Mouse (Mus musculus) liver, embryonic 12.5 days (tissue): Measurements from ENCODE around the gene Olfr1360. TPM values are rescaled to one million over a fixed set of nuclear protein-coding genes. Genes with fewer than 3 reads are reported as not detected.
A peak's percentile ranks its signal among the peaks of the same experiment; 100 is the strongest.

ENCODE experiments used
- ATAC-seq: fragments of 200-750 bp; cut with Nextera tagmentation; 2 replicates; pipeline ENCODE4 v1.8.0; 2017; ENCODE audit warnings: moderate number of reproducible peaks, mild to moderate bottlenecking, moderate library complexity
- H3K27ac ChIP-seq: fragments of 300-500 bp; sonication (generic); 2 replicates; pipeline ENCODE4 v1.5.1; 2016; ENCODE audit warnings: mild to moderate bottlenecking
- H3K27me3 ChIP-seq: fragments of 300-500 bp; sonication (generic); replicated peaks from 2 replicates; pipeline ENCODE4 v1.6.1; 2016; ENCODE audit warnings: mild to moderate bottlenecking, moderate library complexity
- H3K36me3 ChIP-seq: fragments of 300-500 bp; sonication (generic); 2 replicates; pipeline ENCODE4 v1.6.1; 2016; ENCODE audit warnings: mild to moderate bottlenecking, moderate library complexity
- H3K4me1 ChIP-seq: fragments of 300-500 bp; sonication (generic); 2 replicates; pipeline ENCODE4 v1.6.1; 2016
- H3K4me2 ChIP-seq: fragments of 300-500 bp; sonication (generic); 2 replicates; pipeline ENCODE4 v1.6.1; 2016; ENCODE audit warnings: mild to moderate bottlenecking, moderate library complexity
- H3K4me3 ChIP-seq: fragments of 300-500 bp; sonication (generic); 2 replicates; pipeline ENCODE4 v1.5.1; 2016; ENCODE audit warnings: mild to moderate bottlenecking, moderate library complexity
- H3K9ac ChIP-seq: fragments of 300-500 bp; sonication (generic); 2 replicates; pipeline ENCODE4 v1.6.1; 2016; ENCODE audit warnings: mild to moderate bottlenecking, moderate library complexity
- H3K9me3 ChIP-seq: fragments of 300-500 bp; sonication (generic); replicated peaks from 2 replicates; pipeline ENCODE4 v1.6.1; 2016; ENCODE audit warnings: mild to moderate bottlenecking, moderate library complexity
- WGBS: fragments of 180-500 bp; shearing (Covaris S2); methylation state at CpG from one replicate; pipeline ENCODE4 v1.1.7; 2016; ENCODE audit not compliant: insufficient replicate concordance; 5-methylcytosine and 5-hydroxymethylcytosine counted together
- polyA plus RNA-seq: library from polyadenylated mRNA; unstranded; fragments of >200 nt; fragmentation: Nextera tagmentation; extraction: Ambion mirVana; gene quantifications from 2 replicates; pipeline ENCODE4 v1.2.1, GENCODE M21; 2016

Olfr1360 gene
- polyA plus RNA-seq, 1 experiment from 2014 or later: not detected

GRCm38 (mm10) chr13:21715131-21715863, 38.1 kb upstream of the Olfr1360 start:
- Histone ChIP-seq H3K9me3 (no peaks in the 10 kb centered on the region), H3K4me3 (peak overlapping the region; percentile 59), H3K36me3 (no peaks in the 10 kb centered on the region), H3K4me2 (peak overlapping the region; percentile 91), H3K27ac (peak overlapping the region; percentile 99), H3K9ac (peak overlapping the region; percentile 85), H3K27me3 (no peaks in the 10 kb centered on the region), H3K4me1 (peaks cover 52% of the 10 kb centered on the region)
- no peak for ATAC-seq
- under 1% methylated on average over 22 of the region's 22 CpGs for WGBS

GRCm38 (mm10) chr13:21714725-21715124, 37.5 kb upstream of the Olfr1360 start:
- H3K27ac ChIP-seq: peak overlapping the region; percentile 99
- H3K4me1 ChIP-seq: peaks cover 46% of the 10 kb centered on the region
- no peaks in the 10 kb centered on the region for H3K36me3 ChIP-seq
- H3K4me3 ChIP-seq: peak overlapping the region; percentile 59
- H3K4me2 ChIP-seq: peak overlapping the region; percentile 91
- no peaks in the 10 kb centered on the region for H3K9me3 ChIP-seq
- peak overlapping the region; percentile 85 for H3K9ac ChIP-seq
- WGBS: 2% methylated on average over 7 of the region's 7 CpGs
- H3K27me3 ChIP-seq: no peaks in the 10 kb centered on the region
- no peak for ATAC-seq

- Histone ChIP-seq H3K4me3 (peak overlapping the region; percentile 65), H3K9me3 (no peaks in the 10 kb centered on the region), H3K4me1 (peaks cover 25% of the 10 kb centered on the region), H3K9ac (peak overlapping the region; percentile 67), H3K4me2 (peak overlapping the region; percentile 85), H3K36me3 (no peaks in the 10 kb centered on the region), H3K27ac (peak overlapping the region; percentile 2; the same call in 1 of the 2 replicates), H3K27me3 (no peaks in the 10 kb centered on the region)
- WGBS: 23% methylated on average over 4 of the region's 4 CpGs
- no peak for ATAC-seq
Observed at GRCm38 (mm10) chr13:21711698-21712097, 34.5 kb upstream of the Olfr1360 start.

GRCm38 (mm10) chr13:21710821-21711525, 33.8 kb upstream of the Olfr1360 start:
- peaks cover 24% of the 10 kb centered on the region for H3K4me1 ChIP-seq
- no peaks in the 10 kb centered on the region for H3K36me3 ChIP-seq
- ATAC-seq: peak; percentile 67
- WGBS: 2% methylated on average over 22 of the region's 22 CpGs
- peak overlapping the region; percentile 85 for H3K4me2 ChIP-seq
- peak overlapping the region; percentile 65 for H3K4me3 ChIP-seq
- H3K27me3 ChIP-seq: no peaks in the 10 kb centered on the region
- peak overlapping the region; percentile 67 for H3K9ac ChIP-seq
- peak overlapping the region; percentile 2 for H3K27ac ChIP-seq
- H3K9me3 ChIP-seq: no peaks in the 10 kb centered on the region

GRCm38 (mm10) chr13:21710031-21710711, 33.0 kb upstream of the Olfr1360 start:
- under 1% methylated on average over 32 of the region's 32 CpGs for WGBS

GRCm38 (mm10) chr13:21706669-21707068, 29.5 kb upstream of the Olfr1360 start:
- no peaks in the 10 kb centered on the region for H3K9me3 ChIP-seq
- no peak overlapping the region for H3K9ac ChIP-seq
- no peak for ATAC-seq
- peaks cover 7% of the 10 kb centered on the region for H3K4me1 ChIP-seq
- 58% methylated on average over 4 of the region's 4 CpGs for WGBS
- H3K4me2 ChIP-seq: no peak overlapping the region
- H3K27ac ChIP-seq: no peak overlapping the region
- H3K4me3 ChIP-seq: no peak overlapping the region
- H3K36me3 ChIP-seq: no peaks in the 10 kb centered on the region
- peaks cover 4% of the 10 kb centered on the region; the same call in 1 of the 2 replicates for H3K27me3 ChIP-seq

More at GRCm38 (mm10) chr13:21710031-21710711, 33.0 kb upstream of the Olfr1360 start:
- H3K27ac ChIP-seq: peak overlapping the region; percentile 81
- peak overlapping the region; percentile 75 for H3K9ac ChIP-seq
- H3K27me3 ChIP-seq: no peaks in the 10 kb centered on the region
- H3K4me1 ChIP-seq: peaks cover 19% of the 10 kb centered on the region
- H3K9me3 ChIP-seq: no peaks in the 10 kb centered on the region
- H3K36me3 ChIP-seq: no peaks in the 10 kb centered on the region
- peak overlapping the region; percentile 72 for H3K4me3 ChIP-seq
- ATAC-seq: peak; percentile 72
- H3K4me2 ChIP-seq: peak overlapping the region; percentile 85

- H3K9ac ChIP-seq: no peak within 1 kb of the TSS
- H3K27me3 ChIP-seq: peaks cover 7% of the 10 kb centered on the region; the same call in 1 of the 2 replicates
- no peak for ATAC-seq
- H3K36me3 ChIP-seq: no peaks in the 10 kb centered on the region
- no peaks in the 10 kb centered on the region for H3K4me1 ChIP-seq
- no peak within 1 kb of the TSS for H3K4me2 ChIP-seq
- H3K9me3 ChIP-seq: no peaks in the 10 kb centered on the region
- H3K27ac ChIP-seq: no peak within 1 kb of the TSS
- H3K4me3 ChIP-seq: no peak within 1 kb of the TSS
Observed at GRCm38 (mm10) chr13:21697811-21698210, 20.6 kb upstream of the Olfr1360 start, which contains the start of gene Olfr1359. Gene Olfr1359 (plus strand): TSS chr13:21698111.

- H3K9ac ChIP-seq: no peak within 1 kb of the TSS
- H3K36me3 ChIP-seq: no peaks in the 10 kb centered on the region
- no peak within 1 kb of the TSS for H3K4me2 ChIP-seq
- WGBS: 67% methylated on average over 2 of the region's 2 CpGs
- no peaks in the 10 kb centered on the region for H3K9me3 ChIP-seq
- no peaks in the 10 kb centered on the region for H3K27me3 ChIP-seq
- H3K4me1 ChIP-seq: no peaks in the 10 kb centered on the region
- H3K27ac ChIP-seq: no peak within 1 kb of the TSS
- H3K4me3 ChIP-seq: no peak within 1 kb of the TSS
- ATAC-seq: no peak
Observed at GRCm38 (mm10) chr13:21663286-21663685, 13.9 kb downstream of the Olfr1360 start, which contains the start of gene Olfr1361. Gene Olfr1361 (minus strand): TSS chr13:21663386.

GRCm38 (mm10) chr13:21642418-21642817, 34.8 kb downstream of the Olfr1360 start, which contains the start of gene Olfr11:
Gene Olfr11 (minus strand): TSS chr13:21642518.
- no peaks in the 10 kb centered on the region for H3K36me3 ChIP-seq
- H3K9ac ChIP-seq: no peak within 1 kb of the TSS
- no peaks in the 10 kb centered on the region for H3K9me3 ChIP-seq
- H3K4me3 ChIP-seq: no peak within 1 kb of the TSS
- WGBS: 66% methylated on average over 2 of the region's 2 CpGs
- H3K27ac ChIP-seq: no peak within 1 kb of the TSS
- H3K4me1 ChIP-seq: no peaks in the 10 kb centered on the region
- H3K4me2 ChIP-seq: no peak within 1 kb of the TSS
- ATAC-seq: no peak
- H3K27me3 ChIP-seq: no peaks in the 10 kb centered on the region
